8 mouse cellular contexts compared by ENCODE assay signal in the genomic region with DNA sequence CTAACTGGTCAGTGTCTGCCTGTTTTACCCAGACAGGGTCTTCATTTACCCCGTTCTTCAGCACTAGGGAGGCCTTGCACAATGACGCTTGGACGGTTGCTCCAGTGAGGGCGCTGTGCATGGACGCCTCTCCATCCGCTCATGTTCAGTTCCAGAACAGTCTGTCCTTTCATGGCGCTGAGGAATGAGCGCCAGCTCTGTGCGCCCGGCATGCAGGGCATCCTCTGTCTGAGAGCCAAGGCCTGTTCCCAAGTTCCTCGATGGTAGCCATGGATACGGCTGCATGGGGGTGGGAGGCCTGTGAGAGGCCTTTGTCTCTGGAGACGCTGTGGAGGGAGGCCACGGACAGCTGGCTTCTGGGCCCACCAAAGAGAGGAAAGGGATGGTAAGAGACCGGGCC. TPM values are rescaled to one million over a fixed set of nuclear protein-coding genes. Genes with fewer than 3 reads are reported as not detected.
DNase-seq lines count a peak whose midpoint lies in the region; TF ChIP-seq lines count a peak whose summit lies in the region.
"Had no signal": no experiment of that assay in that cellular context is flagged by ENCODE, and none has a peak within 500 bp of the region (broad histone marks: within the 10 kb centered on the region; RNA-seq: fewer than 3 reads in every experiment).

No protein-coding gene starts in this region.

- 0 out of 2 replicates have a peak, but pooled peaks have one; percentile 9 for TF ChIP-seq POLR2A in cortical plate, adult 2 months (IDR thresholded peaks at IDR 0.05; ENCODE audit: extremely low read depth, insufficient read depth, low read length)

- intact Hi-C loops in left cerebral cortex, postnatal 25 days (cut with DNase I): no loop called here

- H3K27ac ChIP-seq in cortical plate, adult 2 months (ENCODE audit: insufficient read depth, low read length): peak overlapping the region; percentile 20; the same call in 1 of the 2 replicates

- no peak overlapping the region for H3K4me3 ChIP-seq in cortical plate, adult 2 months (ENCODE audit: insufficient read depth, low read length)
- H3K4me3 ChIP-seq: megakaryocyte, embryonic 14.5 days had no signal

- DNase-seq in cerebellum, adult 11-12 months: peak; percentile 58
- DNase-seq in heart, postnatal 4 days: peak; percentile 65
- DNase-seq in left cerebral cortex, postnatal 25 days (ENCODE audit: low spot score in 2 of 2): peak; percentile 72 to 81
- DNase-seq in right cerebral cortex, postnatal 25 days: peak; percentile 62
- DNase-seq in B cell, adult 2 months: no peak
- DNase-seq in gastrocnemius, postnatal 10 days: no peak

- no peak for TF ChIP-seq CTCF in cortical plate, adult 2 months (IDR thresholded peaks at IDR 0.05; ENCODE audit: extremely low read depth, insufficient read depth, low read length)

- H3K4me1 ChIP-seq in cortical plate, adult 2 months (ENCODE audit: control insufficient read depth, insufficient read depth, low read length): peaks cover 7% of the 10 kb centered on the region
- H3K4me1 ChIP-seq: megakaryocyte, embryonic 14.5 days had no signal

RNA-seq across cellular contexts. Expression of a gene that starts 39.6 kb away (rescaled TPM):
- 10.3 and 10.4 TPM in 2 replicates for polyA plus RNA-seq in cortical plate, adult 2 months (2012; rRNA removed)
- 10 to 100 TPM; 68.2 to 73.4 TPM for total RNA-seq in heart, postnatal 4 days (2021)
- 10 to 100 TPM; 18.5 to 19.9 TPM for total RNA-seq in left cerebral cortex, postnatal 25 days (2021)
- 10 to 100 TPM; 22.1 to 28.5 TPM for total RNA-seq in gastrocnemius, postnatal 10 days (2021)

Comparison
In these comparisons a context has a peak if more than half of its experiments do, and no peak if none do; other contexts are left out.
1. DNase-seq: peak in cerebellum, adult 11-12 months (single experiment), heart, postnatal 4 days (single experiment), left cerebral cortex, postnatal 25 days (2 of 2) and right cerebral cortex, postnatal 25 days (single experiment); none in B cell, adult 2 months (0 of 2) and gastrocnemius, postnatal 10 days (single experiment).